Mouse (Mus musculus) lung, postnatal 0 days (tissue): ENCODE measurements around the gene Asb2. TPM values are rescaled to one million over a fixed set of nuclear protein-coding genes. Genes with fewer than 3 reads are reported as not detected.
A peak's percentile ranks its signal among the peaks of the same experiment; 100 is the strongest.

Source experiments
- ATAC-seq: fragments of 200-750 bp; cut with Nextera tagmentation; 2 replicates; pipeline ENCODE4 v1.8.0; 2017; ENCODE audit warnings: moderate library complexity
- DNase-seq: peaks from one replicate; pipeline ENCODE4 v3.0.0-alpha.2; 2016; ENCODE audit warnings: low spot score
- H3K27ac ChIP-seq: fragments of 300-500 bp; sonication (generic); 2 replicates; pipeline ENCODE4 v1.5.1; 2014; ENCODE audit warnings: antibody characterized with exemption, mild to moderate bottlenecking, low read length, mixed read lengths
- H3K27me3 ChIP-seq: fragments of 300-500 bp; sonication (generic); replicated peaks from 2 replicates; pipeline ENCODE4 v1.6.1; 2014; ENCODE audit warnings: low read length, mixed read lengths; ENCODE audit not compliant: insufficient read depth
- H3K36me3 ChIP-seq: fragments of 300-500 bp; sonication (generic); 2 replicates; pipeline ENCODE4 v1.6.1; 2014; ENCODE audit warnings: low read length, mixed read lengths; ENCODE audit not compliant: insufficient read depth
- H3K4me1 ChIP-seq: fragments of 300-500 bp; sonication (generic); 2 replicates; pipeline ENCODE4 v1.6.1; 2014; ENCODE audit warnings: antibody characterized with exemption, low read depth, low read length, mixed read lengths; ENCODE audit not compliant: insufficient read depth
- H3K4me2 ChIP-seq: fragments of 300-500 bp; sonication (generic); replicated peaks from 2 replicates; pipeline ENCODE4 v1.6.1; 2014; ENCODE audit warnings: low read depth, mild to moderate bottlenecking, low read length, moderate library complexity, mixed read lengths
- H3K4me3 ChIP-seq: fragments of 300-500 bp; sonication (generic); 2 replicates; pipeline ENCODE4 v1.5.1; 2014; ENCODE audit warnings: low read depth, low read length
- H3K9ac ChIP-seq: fragments of 300-500 bp; sonication (generic); replicated peaks from 2 replicates; pipeline ENCODE4 v1.6.1; 2014; ENCODE audit warnings: low read depth, mild to moderate bottlenecking
- H3K9me3 ChIP-seq: fragments of 300-500 bp; sonication (generic); 2 replicates; pipeline ENCODE4 v1.6.1; 2016; ENCODE audit warnings: low read length, mixed read lengths
- CTCF ChIP-seq: IDR thresholded peaks from 2 replicates; pipeline ENCODE4 v1.5.1; 2016; ENCODE audit warnings: antibody characterized with exemption, mild to moderate bottlenecking
- EP300 ChIP-seq: IDR thresholded peaks from 2 replicates; pipeline ENCODE4 v1.6.1; 2016; ENCODE audit warnings: antibody characterized with exemption, mild to moderate bottlenecking, control low read depth
- WGBS: fragments of 180-500 bp; shearing (Covaris S2); extraction: QIAGEN DNeasy Blood & Tissue Kit; methylation state at CpG from one replicate; pipeline ENCODE4 v1.1.7; 2014; 5-methylcytosine and 5-hydroxymethylcytosine counted together
- polyA plus RNA-seq: library from polyadenylated mRNA; unstranded; fragments of >200 nt; fragmentation: Nextera tagmentation; extraction: Ambion mirVana; gene quantifications from 2 replicates; pipeline ENCODE4 v1.2.1, GENCODE M21; 2015

Asb2 gene
- polyA plus RNA-seq, 1 experiment from 2014 or later, result 5.1 TPM

GRCm38 (mm10) chr12:103389982-103390381 is 34.2 kb upstream of the Asb2 start:
- Histone ChIP-seq H3K9me3 (no peaks in the 10 kb centered on the region), H3K27ac (no peak overlapping the region), H3K36me3 (no peaks in the 10 kb centered on the region), H3K4me3 (no peak overlapping the region), H3K4me1 (peaks cover 7% of the 10 kb centered on the region; the same call in 1 of the 2 replicates), H3K9ac (no peak overlapping the region), H3K27me3 (no peaks in the 10 kb centered on the region), H3K4me2 (no peak overlapping the region)
- WGBS, result 58% methylated on average over 4 of the region's 4 CpGs
- ATAC-seq, result no peak
- TF ChIP-seq EP300 (no peak), CTCF (no peak)
- no peak for DNase-seq

- Histone ChIP-seq H3K27me3 (no peaks in the 10 kb centered on the region), H3K9me3 (no peaks in the 10 kb centered on the region), H3K36me3 (no peaks in the 10 kb centered on the region), H3K4me1 (peaks cover 7% of the 10 kb centered on the region; the same call in 1 of the 2 replicates), H3K4me2 (peak overlapping the region; percentile 76), H3K27ac (no peak overlapping the region), H3K9ac (peak overlapping the region; percentile 64; the same call in 1 of the 2 replicates), H3K4me3 (peak overlapping the region; percentile 67)
- ATAC-seq (no peak), DNase-seq (no peak)
- TF ChIP-seq CTCF (no peak), EP300 (no peak)
- 57% methylated on average over 2 of the region's 2 CpGs for WGBS
Observed at GRCm38 (mm10) chr12:103389348-103389727, 33.5 kb upstream of the Asb2 start.

- peak; percentile 99 for ATAC-seq
- no peaks in the 10 kb centered on the region for H3K36me3 ChIP-seq
- WGBS, result under 1% methylated on average over 58 of the region's 58 CpGs
- H3K27me3 ChIP-seq, result no peaks in the 10 kb centered on the region
- peaks cover 7% of the 10 kb centered on the region; the same call in 1 of the 2 replicates for H3K4me1 ChIP-seq
- H3K4me3 ChIP-seq, result peak within 1 kb of the TSS; percentile 67
- peak within 1 kb of the TSS; percentile 76 for H3K4me2 ChIP-seq
- no peak for TF ChIP-seq EP300
- TF ChIP-seq CTCF, result no peak
- peak within 1 kb of the TSS; percentile 64 for H3K9ac ChIP-seq
- H3K27ac ChIP-seq, result no peak within 1 kb of the TSS; the same call in 1 of the 2 replicates
- DNase-seq, result peak; percentile 97
- no peaks in the 10 kb centered on the region for H3K9me3 ChIP-seq
Observed at GRCm38 (mm10) chr12:103388505-103389347, 32.9 kb upstream of the Asb2 start, which contains the start of gene Otub2. TSS of gene Otub2 (plus strand) at chr12:103388682.

- Histone ChIP-seq H3K9me3 (no peaks in the 10 kb centered on the region), H3K27me3 (no peaks in the 10 kb centered on the region), H3K4me3 (no peak overlapping the region), H3K4me1 (no peaks in the 10 kb centered on the region), H3K9ac (no peak overlapping the region), H3K4me2 (no peak overlapping the region), H3K27ac (no peak overlapping the region), H3K36me3 (no peaks in the 10 kb centered on the region)
- TF ChIP-seq CTCF (no peak), EP300 (no peak)
- 76% methylated on average over 4 of the region's 4 CpGs for WGBS
- no peak for DNase-seq
- no peak for ATAC-seq
Observed at GRCm38 (mm10) chr12:103380226-103380625, 24.4 kb upstream of the Asb2 start.

GRCm38 (mm10) chr12:103376774-103377173 is 21.0 kb upstream of the Asb2 start:
- Histone ChIP-seq H3K4me3 (no peak overlapping the region), H3K27me3 (no peaks in the 10 kb centered on the region), H3K9ac (no peak overlapping the region), H3K9me3 (no peaks in the 10 kb centered on the region), H3K4me2 (no peak overlapping the region), H3K36me3 (no peaks in the 10 kb centered on the region), H3K27ac (no peak overlapping the region), H3K4me1 (no peaks in the 10 kb centered on the region)
- WGBS, result 58% methylated on average over 3 of the region's 4 CpGs
- DNase-seq (no peak), ATAC-seq (no peak; the same call in 1 of the 2 replicates)
- no peak for TF ChIP-seq CTCF
- TF ChIP-seq EP300, result no peak

- WGBS, result 57% methylated on average over 5 of the region's 5 CpGs
- no peaks in the 10 kb centered on the region for H3K36me3 ChIP-seq
- TF ChIP-seq CTCF (no peak), EP300 (no peak)
- H3K4me3 ChIP-seq, result no peak overlapping the region
- DNase-seq (no peak), ATAC-seq (no peak)
- no peak overlapping the region for H3K9ac ChIP-seq
- no peaks in the 10 kb centered on the region for H3K27me3 ChIP-seq
- H3K9me3 ChIP-seq, result no peaks in the 10 kb centered on the region
- H3K4me2 ChIP-seq, result no peak overlapping the region
- no peaks in the 10 kb centered on the region for H3K4me1 ChIP-seq
- H3K27ac ChIP-seq, result no peak overlapping the region
Observed at GRCm38 (mm10) chr12:103376124-103376523, 20.3 kb upstream of the Asb2 start.
